ENCODE assay signal across 8 mouse cellular contexts in the genomic region with DNA sequence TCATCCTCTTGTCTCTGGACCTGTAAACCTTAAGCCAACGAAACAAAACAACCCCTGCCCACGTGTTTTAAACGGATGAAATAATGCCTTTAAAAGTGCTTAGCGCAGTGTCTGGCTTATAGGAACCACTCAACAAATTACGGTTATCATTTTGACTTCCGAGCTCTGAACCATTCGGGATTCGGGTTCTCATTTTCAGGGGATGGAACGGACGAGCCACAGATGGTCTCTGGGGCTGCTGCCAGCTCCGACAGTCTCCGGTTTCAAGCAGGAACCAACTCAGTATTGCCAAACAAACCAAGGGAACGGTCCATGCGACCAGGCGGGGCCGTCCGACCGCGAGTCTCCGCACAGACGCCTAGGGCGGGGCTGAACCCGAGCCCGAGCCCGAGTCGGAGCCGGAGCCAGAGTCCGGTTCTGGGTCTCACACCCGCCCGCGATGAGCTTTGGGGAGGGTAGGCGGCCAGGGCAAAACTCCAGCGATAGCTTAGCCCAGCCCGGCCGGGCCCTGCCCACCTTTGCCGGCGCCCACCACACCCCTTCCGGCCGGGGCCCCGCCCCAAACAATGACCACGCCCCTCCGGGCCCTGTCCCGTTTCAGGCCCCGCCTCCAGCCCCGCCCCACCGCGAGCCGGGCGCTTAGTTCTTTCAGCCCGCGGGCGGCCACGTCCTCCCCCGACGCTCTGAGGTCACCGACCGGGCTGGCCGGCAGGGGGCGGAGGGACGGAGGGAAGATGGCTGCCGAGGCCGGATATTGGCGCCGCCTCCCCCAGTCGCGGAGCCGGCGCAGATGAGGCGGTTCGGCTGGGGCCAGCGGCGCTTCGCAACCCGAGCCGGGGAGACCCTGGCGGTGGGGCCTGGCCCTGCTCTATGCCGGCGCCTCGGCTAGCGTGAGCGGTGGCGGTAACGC. TPM values are rescaled to one million over a fixed set of nuclear protein-coding genes. Genes with fewer than 3 reads are reported as not detected.
A peak's percentile ranks its signal among the peaks of the same experiment; 100 is the strongest.
DNase-seq lines count a peak whose midpoint lies in the region; ATAC-seq and TF ChIP-seq lines count a peak whose summit lies in the region.

Gene Slain2 (plus strand): TSS at position 657 of the 910 bp plus-strand sequence.

- ATAC-seq in kidney, embryonic 16.5 days (ENCODE audit: low FRiP score, low TSS enrichment) = peak; percentile 94

- under 1% methylated on average over 83 of the region's 83 CpGs for WGBS in heart, embryonic 10.5 days
- under 1% methylated on average over 78 of the region's 83 CpGs for WGBS in kidney, embryonic 16.5 days
- under 1% methylated on average over 83 of the region's 83 CpGs for WGBS in liver, adult 2 months

- H3K9me3 ChIP-seq in heart, embryonic 10.5 days = no peaks in the 10 kb centered on the region
- H3K9me3 ChIP-seq in kidney, embryonic 16.5 days (ENCODE audit: low read length) = no peaks in the 10 kb centered on the region

- H3K9ac ChIP-seq in kidney, embryonic 16.5 days (replicated peaks; ENCODE audit: low read length) = peak within 1 kb of the TSS; percentile 99
- peak within 1 kb of the TSS; percentile 97 for H3K9ac ChIP-seq in liver, adult 2 months (ENCODE audit: low read depth, low read length)

- peak within 1 kb of the TSS; percentile 87 for H3K4me2 ChIP-seq in kidney, embryonic 16.5 days (replicated peaks; ENCODE audit: low read depth, low read length)
- H3K4me2 ChIP-seq in myocyte (ENCODE audit: low read depth) = peak within 1 kb of the TSS; percentile 88

- no peaks in the 10 kb centered on the region for H3K36me3 ChIP-seq in heart, embryonic 10.5 days
- H3K36me3 ChIP-seq in kidney, embryonic 16.5 days (ENCODE audit: insufficient read depth, low read length) = no peaks in the 10 kb centered on the region
- H3K36me3 ChIP-seq in liver, adult 2 months (ENCODE audit: control insufficient read depth, insufficient read depth, low read length) = no peaks in the 10 kb centered on the region
- H3K36me3 ChIP-seq in myocyte (ENCODE audit: control insufficient read depth, insufficient read depth) = no peaks in the 10 kb centered on the region
- H3K36me3 ChIP-seq in splenic B cell, adult 2 months (ENCODE audit: control insufficient read depth, insufficient read depth, low read length, poor library complexity, severe bottlenecking) = no peaks in the 10 kb centered on the region

- no peak for TF ChIP-seq CTCF in bone marrow macrophage, adult 2 months (IDR thresholded peaks at IDR 0.05; ENCODE audit: low read depth, low read length)
- TF ChIP-seq CTCF in embryonic fibroblast, embryonic 13.5 days (IDR thresholded peaks at IDR 0.05; ENCODE audit: borderline replicate concordance, insufficient read depth, low read length) = peak; percentile 13; the same call in 1 of the 2 replicates
- peak; percentile 56 for TF ChIP-seq CTCF in liver, adult 2 months (IDR thresholded peaks at IDR 0.05; ENCODE audit: low read depth, low read length)

- peak; percentile 25; the same call in 1 of the 2 replicates for TF ChIP-seq POLR2A in bone marrow macrophage, adult 2 months (IDR thresholded peaks at IDR 0.05; ENCODE audit: borderline replicate concordance, low read depth, low read length)
- TF ChIP-seq POLR2A in embryonic fibroblast, embryonic 13.5 days (IDR thresholded peaks at IDR 0.05; ENCODE audit: low read depth, low read length) = peak; percentile 85
- peak; percentile 84 for TF ChIP-seq POLR2A in liver, adult 2 months (IDR thresholded peaks at IDR 0.05; ENCODE audit: extremely low read depth, insufficient read depth, low read length)
- peak; percentile 74 for TF ChIP-seq POLR2A in myocyte (IDR thresholded peaks at IDR 0.05; ENCODE audit: insufficient read length, low read depth)

- H3K27ac ChIP-seq in bone marrow macrophage, adult 2 months (ENCODE audit: insufficient read depth, low read depth, low read length) = peak within 1 kb of the TSS; percentile 95
- peak within 1 kb of the TSS; percentile 95 for H3K27ac ChIP-seq in embryonic fibroblast, embryonic 13.5 days (ENCODE audit: insufficient read depth, low read length)
- H3K27ac ChIP-seq in heart, embryonic 10.5 days = peak within 1 kb of the TSS; percentile 99
- peak within 1 kb of the TSS; percentile 99 for H3K27ac ChIP-seq in kidney, embryonic 16.5 days (ENCODE audit: low read length)
- H3K27ac ChIP-seq in liver, adult 2 months (replicated peaks; ENCODE audit: insufficient read depth, low read depth, low read length) = peak within 1 kb of the TSS; percentile 92

- peak within 1 kb of the TSS; percentile 99 for H3K4me3 ChIP-seq in bone marrow macrophage, adult 2 months (ENCODE audit: insufficient read depth, low read length)
- peak within 1 kb of the TSS; percentile 80 for H3K4me3 ChIP-seq in embryonic fibroblast, embryonic 13.5 days (ENCODE audit: insufficient read depth, low read length)
- peak within 1 kb of the TSS; percentile 81 for H3K4me3 ChIP-seq in heart, embryonic 10.5 days
- peak within 1 kb of the TSS; percentile 96 for H3K4me3 ChIP-seq in kidney, embryonic 16.5 days (ENCODE audit: low read length)
- H3K4me3 ChIP-seq in liver, adult 2 months (ENCODE audit: insufficient read depth, low read depth, low read length) = peak within 1 kb of the TSS; percentile 98
- peak within 1 kb of the TSS; percentile 82 for H3K4me3 ChIP-seq in myocyte

- peaks cover 26% of the 10 kb centered on the region for H3K4me1 ChIP-seq in bone marrow macrophage, adult 2 months (ENCODE audit: control insufficient read depth, insufficient read depth, low read length)
- H3K4me1 ChIP-seq in embryonic fibroblast, embryonic 13.5 days (ENCODE audit: control insufficient read depth, insufficient read depth, low read length) = peaks cover 15% of the 10 kb centered on the region
- peaks cover 29% of the 10 kb centered on the region for H3K4me1 ChIP-seq in heart, embryonic 10.5 days
- H3K4me1 ChIP-seq in kidney, embryonic 16.5 days (ENCODE audit: insufficient read depth, low read length) = peaks cover 28% of the 10 kb centered on the region
- peaks cover 13% of the 10 kb centered on the region for H3K4me1 ChIP-seq in liver, adult 2 months (ENCODE audit: control insufficient read depth, insufficient read depth, low read length)

- no peaks in the 10 kb centered on the region for H3K27me3 ChIP-seq in heart, embryonic 10.5 days (ENCODE audit: insufficient read depth, poor library complexity, severe bottlenecking)
- no peaks in the 10 kb centered on the region for H3K27me3 ChIP-seq in kidney, embryonic 16.5 days (ENCODE audit: insufficient read depth, low read length)
- no peaks in the 10 kb centered on the region for H3K27me3 ChIP-seq in liver, adult 2 months (ENCODE audit: control insufficient read depth, insufficient read depth, low read length)
- H3K27me3 ChIP-seq in myocyte (ENCODE audit: control insufficient read depth, insufficient read depth, insufficient read length) = no peaks in the 10 kb centered on the region
- no peaks in the 10 kb centered on the region for H3K27me3 ChIP-seq in splenic B cell, adult 2 months (ENCODE audit: control insufficient read depth, insufficient read depth, low read length, poor library complexity, severe bottlenecking)

- H3K79me2 ChIP-seq in liver, adult 2 months (ENCODE audit: control insufficient read depth, insufficient read depth, low read length) = peaks cover 22% of the 10 kb centered on the region
- peaks cover 42% of the 10 kb centered on the region for H3K79me2 ChIP-seq in myocyte (ENCODE audit: control insufficient read depth, insufficient read depth)

- DNase-seq in A20 (ENCODE audit: low read depth, low spot score) = peak; percentile 98
- DNase-seq in heart, embryonic 10.5 days (ENCODE audit: low spot score) = peak; percentile 98
- DNase-seq in liver, adult 2 months (ENCODE audit: extremely low read depth, low read depth, low spot score) = peak; percentile 88
- peak; percentile 99 for DNase-seq in splenic B cell, adult 2 months (ENCODE audit: low read depth, low spot score)

- peak within 1 kb of the TSS; percentile 92 for H3ac ChIP-seq in myocyte (ENCODE audit: control insufficient read depth, insufficient read length)

TF ChIP-seq in myocyte, 11 proteins besides CTCF, POLR2A, EP300 and RAD21:
- no peak for TF ChIP-seq SRF (IDR thresholded peaks at IDR 0.05; ENCODE audit: control insufficient read depth, insufficient read length, low read depth)
- peak; percentile 34; the same call in 1 of the 2 replicates for TF ChIP-seq CEBPB (IDR thresholded peaks at IDR 0.05; ENCODE audit: insufficient read depth, poor library complexity, severe bottlenecking)
- peak in 1 of 3 experiments; percentile 35 for TF ChIP-seq MYOD1 (IDR thresholded peaks at IDR 0.05; ENCODE audit: control insufficient read depth in 1 of 3, insufficient read length in 2 of 3, low read depth in 2 of 3)
- peak in 1 of 3 experiments; percentile 23 for TF ChIP-seq MYOG (IDR thresholded peaks at IDR 0.05; ENCODE audit: control insufficient read depth in 1 of 3, insufficient read depth in 1 of 3, insufficient read length in 2 of 3, low read depth in 2 of 3)
- TF ChIP-seq REST (IDR thresholded peaks at IDR 0.05; ENCODE audit: insufficient read depth, insufficient read length) = peak; percentile 1

RNA-seq across cellular contexts. Expression of gene Slain2, which starts in this region (rescaled TPM):
- polyA plus RNA-seq in bone marrow macrophage, adult 2 months (2012; ENCODE audit: insufficient read depth, insufficient read length, missing spikeins) = 34.1 and 39.0 TPM in 2 replicates
- polyA plus RNA-seq in embryonic fibroblast, embryonic 13.5 days (2011; ENCODE audit: insufficient read length, low read depth, missing spikeins) = 59.6 and 62.0 TPM in 2 replicates
- 18.1 and 21.0 TPM in 2 replicates for polyA plus RNA-seq in heart, embryonic 10.5 days (2016; fragmentation: Nextera tagmentation; extraction: Ambion mirVana)
- 11.8 and 12.6 TPM in 2 replicates for polyA plus RNA-seq in kidney, embryonic 16.5 days (2015; fragmentation: Nextera tagmentation; extraction: Ambion mirVana)
- total RNA-seq in liver, adult 2 months (2014; rRNA removed) = 12.7 and 14.0 TPM in 2 replicates
- polyA plus RNA-seq in liver, adult 2 months (2012; rRNA removed) = 10.3 and 10.7 TPM in 2 replicates
- 19.0 TPM for polyA plus RNA-seq in myocyte (2012; fragmentation: generic; extraction: Trizol)

Comparison
In these comparisons a context has a peak if more than half of its experiments do, and no peak if none do; other contexts are left out.
1. Peak in every context shown above with its lines: DNase-seq, ATAC-seq, H3K4me3 ChIP-seq and H3K27ac ChIP-seq.
2. POLR2A ChIP-seq: peak in every context shown above with its lines; median percentile 85 in embryonic fibroblast, embryonic 13.5 days; 84 in liver, adult 2 months; 74 in myocyte; 25 in bone marrow macrophage, adult 2 months.